Mouse (Mus musculus) heart, embryonic 10.5 days (tissue): ENCODE measurements around the gene Ice2. TPM values are rescaled to one million over a fixed set of nuclear protein-coding genes. Genes with fewer than 3 reads are reported as not detected.
A peak's percentile ranks its signal among the peaks of the same experiment; 100 is the strongest.

Experiments used
- DNase-seq: peaks from one replicate; pipeline ENCODE4 v3.0.0-alpha.2; 2017; ENCODE audit warnings: low spot score
- H3K27ac ChIP-seq: fragments of 300-500 bp; sonication (generic); 2 replicates; pipeline ENCODE4 v1.5.1; 2016; ENCODE audit warnings: mild to moderate bottlenecking
- H3K27me3 ChIP-seq: fragments of 300-500 bp; sonication (generic); 2 replicates; pipeline ENCODE4 v1.6.1; 2016; ENCODE audit warnings: mild to moderate bottlenecking; ENCODE audit not compliant: poor library complexity, insufficient read depth, severe bottlenecking
- H3K36me3 ChIP-seq: fragments of 300-500 bp; sonication (generic); 2 replicates; pipeline ENCODE4 v1.6.1; 2016; ENCODE audit warnings: mild to moderate bottlenecking, moderate library complexity
- H3K4me1 ChIP-seq: fragments of 300-500 bp; sonication (generic); 2 replicates; pipeline ENCODE4 v1.6.1; 2016; ENCODE audit warnings: mild to moderate bottlenecking
- H3K4me3 ChIP-seq: fragments of 300-500 bp; sonication (generic); 2 replicates; pipeline ENCODE4 v1.5.1; 2016; ENCODE audit warnings: mild to moderate bottlenecking, moderate library complexity
- H3K9me3 ChIP-seq: fragments of 300-500 bp; sonication (generic); 2 replicates; pipeline ENCODE4 v1.6.1; 2016; ENCODE audit warnings: mild to moderate bottlenecking, moderate library complexity
- WGBS: fragments of 180-500 bp; shearing (Covaris S2); methylation state at CpG from one replicate; pipeline ENCODE4 v1.1.7; 2016; 5-methylcytosine and 5-hydroxymethylcytosine counted together
- polyA plus RNA-seq: library from polyadenylated mRNA; unstranded; fragments of >200 nt; fragmentation: Nextera tagmentation; extraction: Ambion mirVana; gene quantifications from 2 replicates; pipeline ENCODE4 v1.2.1, GENCODE M21; 2016

Gene Ice2
- polyA plus RNA-seq, 1 experiment from 2014 or later = 17.0 TPM

DNA sequence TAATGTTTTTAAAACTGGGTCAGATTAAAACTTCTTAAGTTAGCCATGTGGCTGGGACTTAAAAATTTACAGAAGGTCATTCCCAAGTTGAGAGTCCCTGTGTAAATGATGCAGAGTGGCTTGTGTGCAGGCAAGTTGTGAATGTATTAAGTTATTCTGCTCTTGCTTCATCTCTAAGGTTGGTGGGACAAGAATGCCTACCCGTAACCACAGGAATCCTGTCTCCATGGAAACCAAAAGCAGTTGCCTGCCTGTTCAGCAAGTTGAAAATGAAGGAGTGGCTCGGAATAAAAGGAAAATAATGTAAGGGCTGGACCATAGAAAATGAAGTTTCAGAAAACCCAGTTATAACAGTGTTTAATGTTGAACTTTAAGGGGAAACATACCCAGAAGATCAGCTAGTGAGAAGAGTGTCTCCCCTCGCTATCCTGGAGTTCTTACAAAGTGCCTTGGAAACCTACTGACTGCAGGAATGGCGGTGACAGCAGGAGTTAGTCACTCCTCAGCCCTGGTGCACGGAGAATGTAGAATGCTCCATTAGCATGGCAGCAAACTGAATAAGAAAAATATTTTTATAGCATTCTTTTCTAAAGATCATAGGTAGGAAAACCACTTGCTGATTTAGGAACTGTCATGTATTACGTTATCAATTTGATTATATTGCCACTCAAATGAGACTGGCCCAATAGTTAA, 34.3 kb downstream of the Ice2 start:
- no peak for DNase-seq
- WGBS = 38% methylated on average over 6 of the region's 6 CpGs
- no peak overlapping the region for H3K27ac ChIP-seq

DNA sequence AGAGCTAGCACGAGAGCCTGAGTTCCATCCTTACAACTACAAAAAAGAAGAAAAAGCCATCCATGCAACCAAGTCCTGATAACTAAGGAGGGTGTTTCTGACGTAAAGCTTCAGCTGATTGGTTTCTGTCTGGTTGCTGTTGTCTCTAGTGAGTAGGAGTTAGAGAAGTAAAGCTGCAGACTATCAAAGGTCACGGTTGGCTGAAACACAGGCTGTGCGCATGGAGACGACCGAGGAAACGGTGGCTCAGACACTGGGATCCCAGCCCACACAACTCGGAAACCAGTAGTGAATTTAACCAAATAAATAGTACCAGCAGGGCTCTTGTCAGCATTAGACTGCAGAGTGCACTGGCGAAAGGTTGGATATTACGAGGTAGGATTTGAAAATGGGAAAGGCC, 37.5 kb downstream of the Ice2 start:
- Histone ChIP-seq H3K27ac (no peak overlapping the region), H3K36me3 (peaks cover 10% of the 10 kb centered on the region; the same call in 1 of the 2 replicates), H3K4me1 (peaks cover 19% of the 10 kb centered on the region), H3K27me3 (no peaks in the 10 kb centered on the region), H3K4me3 (no peak overlapping the region), H3K9me3 (no peaks in the 10 kb centered on the region)
- WGBS = 80% methylated on average over 10 of the region's 10 CpGs
- DNase-seq = no peak

More for the DNA sequence above, 34.3 kb downstream of the Ice2 start:
- Histone ChIP-seq H3K4me1 (peaks cover 12% of the 10 kb centered on the region; the same call in 1 of the 2 replicates), H3K36me3 (peaks cover 35% of the 10 kb centered on the region), H3K4me3 (no peak overlapping the region), H3K9me3 (no peaks in the 10 kb centered on the region), H3K27me3 (no peaks in the 10 kb centered on the region)

DNA sequence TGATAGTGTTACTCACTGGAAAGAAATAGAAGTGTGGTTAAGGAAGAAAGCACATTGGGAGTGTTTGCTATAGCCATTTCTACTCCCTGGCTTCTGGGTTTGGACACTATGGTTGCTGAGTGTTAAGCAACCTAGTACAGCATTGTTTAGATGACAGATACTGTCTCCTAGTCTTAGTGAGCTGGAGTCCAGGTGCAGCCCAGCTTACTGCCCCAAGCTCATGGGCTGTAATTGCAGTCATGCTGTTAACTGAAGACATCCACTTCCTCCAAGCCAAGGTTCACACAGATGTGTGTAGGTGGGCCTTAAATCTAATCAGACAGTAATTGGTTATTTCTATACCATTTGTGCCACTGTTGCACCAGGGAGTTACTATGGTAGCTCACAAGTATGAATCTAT, 38.0 kb downstream of the Ice2 start:
- Histone ChIP-seq H3K27ac (no peak overlapping the region), H3K4me3 (no peak overlapping the region), H3K36me3 (peaks cover 6% of the 10 kb centered on the region; the same call in 1 of the 2 replicates), H3K27me3 (no peaks in the 10 kb centered on the region), H3K9me3 (no peaks in the 10 kb centered on the region), H3K4me1 (peaks cover 19% of the 10 kb centered on the region)
- DNase-seq = no peak

DNA sequence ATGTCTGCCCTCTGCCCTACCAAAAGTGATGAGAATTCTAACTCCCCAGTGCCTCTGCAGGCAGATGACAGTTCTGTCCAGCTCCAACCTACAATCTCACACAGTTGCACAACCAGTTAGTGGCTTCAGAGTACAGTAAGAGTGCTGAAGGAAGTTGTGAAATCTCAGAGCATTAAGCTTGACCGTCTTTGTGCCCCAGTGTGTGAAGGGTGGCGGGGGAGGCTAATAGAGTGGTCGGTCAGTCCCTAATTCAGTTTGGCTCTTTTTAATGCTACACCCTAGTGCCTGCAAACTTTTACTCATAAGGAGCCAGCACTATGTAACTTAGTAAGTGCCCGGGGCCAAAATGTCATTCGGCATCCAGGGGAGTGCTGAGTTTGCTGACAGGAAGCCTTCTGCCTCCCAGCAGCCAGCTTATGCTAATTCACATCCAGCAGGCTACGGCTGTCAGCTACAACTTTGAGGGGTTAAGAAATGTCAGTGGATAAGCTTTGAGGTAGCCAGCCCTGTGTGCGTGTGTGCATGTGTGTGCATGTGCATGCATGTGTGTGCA, 42.2 kb downstream of the Ice2 start:
- peaks cover 14% of the 10 kb centered on the region for H3K4me1 ChIP-seq

DNA sequence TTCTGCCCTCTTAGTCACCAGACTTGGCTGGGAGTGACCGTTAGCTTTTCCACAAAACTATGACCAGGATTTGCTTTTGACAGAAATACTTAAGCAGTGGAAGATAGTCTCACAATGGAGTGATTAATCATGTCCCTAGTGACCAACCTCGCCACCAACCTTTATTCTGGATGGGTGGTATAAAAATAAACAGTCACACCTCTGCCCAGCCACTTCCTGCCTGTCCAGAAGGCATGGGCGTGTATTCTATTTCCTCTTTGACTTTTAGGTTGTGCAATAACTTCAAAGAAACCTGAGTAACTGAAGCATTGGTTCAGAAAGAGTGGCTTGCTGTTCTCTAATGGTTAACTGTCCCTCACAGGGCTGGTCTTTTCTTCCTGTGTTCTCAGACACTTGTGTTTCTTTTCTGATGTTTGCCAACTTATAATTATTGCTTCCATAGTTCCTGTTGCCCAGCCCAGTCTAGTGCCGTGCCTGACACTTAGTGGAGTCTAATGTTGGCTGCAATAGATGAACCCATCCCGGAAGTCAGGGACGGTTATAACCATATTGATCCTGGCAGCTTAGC, 44.8 kb downstream of the Ice2 start:
- peaks cover 14% of the 10 kb centered on the region for H3K4me1 ChIP-seq
- no peak for DNase-seq
- H3K27me3 ChIP-seq = no peaks in the 10 kb centered on the region
- H3K9me3 ChIP-seq = no peaks in the 10 kb centered on the region
- H3K27ac ChIP-seq = no peak overlapping the region
- H3K4me3 ChIP-seq = no peak overlapping the region
- no peaks in the 10 kb centered on the region for H3K36me3 ChIP-seq
- WGBS = 73% methylated on average over 6 of the region's 6 CpGs

More for the DNA sequence above, 42.2 kb downstream of the Ice2 start:
- DNase-seq = no peak
- 29% methylated on average over 7 of the region's 7 CpGs for WGBS
- H3K27me3 ChIP-seq = no peaks in the 10 kb centered on the region
- H3K27ac ChIP-seq = no peak overlapping the region
- no peaks in the 10 kb centered on the region for H3K36me3 ChIP-seq
- H3K4me3 ChIP-seq = no peak overlapping the region
- no peaks in the 10 kb centered on the region for H3K9me3 ChIP-seq

DNA sequence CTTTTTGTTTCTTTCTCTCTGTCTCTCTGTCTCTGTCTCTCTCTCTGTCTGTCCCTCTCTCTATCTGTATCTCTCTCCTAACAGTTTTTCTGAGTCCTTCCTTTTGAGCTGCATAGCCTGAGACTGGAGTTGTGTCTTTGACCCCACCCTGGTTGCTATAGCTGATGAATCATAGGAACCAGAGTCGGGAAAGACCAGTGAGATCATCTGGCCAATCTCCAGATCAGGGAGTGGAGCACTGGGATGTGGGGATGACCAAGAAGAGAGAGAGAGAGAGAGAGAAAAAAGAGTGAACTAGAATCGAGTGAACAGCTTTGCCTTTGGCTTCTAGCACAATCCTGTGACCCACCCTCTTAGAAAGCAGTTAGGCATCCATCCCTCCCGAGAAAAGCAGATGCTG, 45.5 kb downstream of the Ice2 start:
- WGBS = 55% methylated on average over 3 of the region's 3 CpGs
- DNase-seq = no peak
- H3K27me3 ChIP-seq = no peaks in the 10 kb centered on the region

DNA sequence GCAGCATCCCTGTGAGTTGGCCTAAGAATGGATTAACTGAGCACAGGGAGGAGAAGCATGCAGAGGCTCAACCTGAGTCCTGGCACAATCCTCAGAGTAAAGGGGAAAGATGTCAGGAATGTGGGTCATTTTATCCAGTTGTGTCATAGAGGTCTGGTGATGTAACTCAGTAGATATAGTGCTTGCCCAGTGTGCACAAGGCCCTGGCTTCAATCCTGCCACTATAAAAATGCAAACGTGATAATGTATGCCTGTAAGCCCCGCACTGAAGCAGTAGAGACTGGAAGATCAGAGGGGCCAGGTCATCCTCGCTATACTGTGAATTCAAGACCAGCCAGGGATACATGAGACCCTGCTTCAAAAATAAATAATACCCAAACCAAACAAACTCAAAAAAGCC, 51.1 kb downstream of the Ice2 start:
- no peak for DNase-seq
- H3K36me3 ChIP-seq = no peaks in the 10 kb centered on the region
- 71% methylated on average over 3 of the region's 3 CpGs for WGBS
- no peaks in the 10 kb centered on the region for H3K9me3 ChIP-seq
- no peak overlapping the region for H3K27ac ChIP-seq
- no peaks in the 10 kb centered on the region for H3K27me3 ChIP-seq
- H3K4me3 ChIP-seq = no peak overlapping the region
- H3K4me1 ChIP-seq = peaks cover 10% of the 10 kb centered on the region

More for the DNA sequence above, 45.5 kb downstream of the Ice2 start:
- Histone ChIP-seq H3K9me3 (no peaks in the 10 kb centered on the region), H3K4me3 (no peak overlapping the region), H3K27ac (no peak overlapping the region), H3K4me1 (peaks cover 14% of the 10 kb centered on the region), H3K36me3 (no peaks in the 10 kb centered on the region)

DNA sequence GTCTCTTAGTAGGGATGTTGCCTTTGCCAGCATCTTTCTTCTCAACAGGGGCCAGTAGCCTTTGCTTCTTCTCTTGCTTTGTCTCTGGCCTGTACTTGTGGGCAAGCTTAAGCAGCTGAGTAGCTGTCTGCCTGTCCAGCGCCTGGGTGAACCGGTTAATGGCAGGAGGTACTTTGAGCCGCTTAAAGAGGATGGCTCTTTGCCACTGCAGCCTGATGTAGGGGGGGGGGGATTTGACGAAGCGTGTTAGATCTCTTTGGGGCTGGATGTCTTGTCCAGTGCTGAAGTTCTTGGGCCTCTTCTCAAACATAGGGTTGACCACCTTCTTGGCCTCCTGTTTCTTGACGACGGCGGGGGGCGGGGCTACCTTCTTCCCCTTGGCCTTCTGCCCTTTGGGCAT, 52.9 kb downstream of the Ice2 start:
- Histone ChIP-seq H3K4me3 (no peak overlapping the region), H3K36me3 (no peaks in the 10 kb centered on the region), H3K9me3 (no peaks in the 10 kb centered on the region), H3K27ac (no peak overlapping the region), H3K4me1 (peaks cover 25% of the 10 kb centered on the region), H3K27me3 (no peaks in the 10 kb centered on the region)
- WGBS = 84% methylated on average over 9 of the region's 9 CpGs
- peak; percentile 47 for DNase-seq

DNA sequence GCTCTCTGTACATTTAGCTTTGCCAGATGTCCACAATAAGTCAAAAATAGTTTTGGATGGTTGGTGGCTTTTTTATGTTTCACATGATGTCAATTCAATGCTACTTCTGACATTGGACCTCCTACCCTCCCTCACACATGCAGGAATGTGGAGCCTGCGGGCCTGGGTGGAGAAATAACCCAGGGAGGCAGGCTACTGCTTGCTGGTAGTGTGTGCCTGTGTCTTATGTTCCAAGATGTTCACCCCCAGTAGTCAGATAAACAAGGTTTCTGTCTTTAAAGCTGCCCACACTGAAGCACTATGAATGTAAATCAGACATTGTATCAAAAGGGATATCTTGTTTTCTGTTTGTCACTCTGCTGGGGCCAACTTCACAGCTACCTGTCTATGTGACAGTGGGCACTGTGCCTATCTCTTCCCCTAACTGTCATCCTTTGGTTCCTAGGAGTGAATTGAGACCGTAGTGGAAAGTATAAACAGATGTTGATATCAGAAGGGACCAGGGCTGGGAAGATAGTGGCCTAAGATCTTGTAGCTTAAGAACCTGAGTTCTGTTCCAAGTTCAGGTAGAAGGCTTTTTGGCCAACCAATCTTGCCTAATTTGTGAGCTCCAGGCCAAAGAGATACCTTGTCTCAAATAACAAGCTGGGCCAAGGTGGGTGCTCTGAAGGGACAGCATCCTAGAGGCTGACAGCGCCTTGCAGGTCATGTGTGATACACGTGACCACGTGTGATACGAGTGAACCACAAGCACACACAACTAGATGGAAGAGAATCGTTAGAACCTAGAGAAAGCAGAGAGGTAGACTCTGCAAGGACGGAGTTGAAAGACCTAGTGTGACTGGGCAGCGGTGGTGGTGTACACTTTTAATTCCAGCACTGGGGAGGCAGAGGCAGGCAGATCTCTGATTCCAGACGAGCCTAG, 54.4 kb downstream of the Ice2 start:
- no peaks in the 10 kb centered on the region for H3K9me3 ChIP-seq
- H3K27ac ChIP-seq = peak overlapping the region; percentile 93; the same call in 1 of the 2 replicates
- 82% methylated on average over 10 of the region's 10 CpGs for WGBS
- no peaks in the 10 kb centered on the region for H3K27me3 ChIP-seq
- H3K4me3 ChIP-seq = no peak overlapping the region
- peak; percentile 61 for DNase-seq
- peaks cover 39% of the 10 kb centered on the region for H3K4me1 ChIP-seq
- 0 out of 2 replicates have a peak, but pooled peaks cover 4% of the 10 kb centered on the region for H3K36me3 ChIP-seq

DNA sequence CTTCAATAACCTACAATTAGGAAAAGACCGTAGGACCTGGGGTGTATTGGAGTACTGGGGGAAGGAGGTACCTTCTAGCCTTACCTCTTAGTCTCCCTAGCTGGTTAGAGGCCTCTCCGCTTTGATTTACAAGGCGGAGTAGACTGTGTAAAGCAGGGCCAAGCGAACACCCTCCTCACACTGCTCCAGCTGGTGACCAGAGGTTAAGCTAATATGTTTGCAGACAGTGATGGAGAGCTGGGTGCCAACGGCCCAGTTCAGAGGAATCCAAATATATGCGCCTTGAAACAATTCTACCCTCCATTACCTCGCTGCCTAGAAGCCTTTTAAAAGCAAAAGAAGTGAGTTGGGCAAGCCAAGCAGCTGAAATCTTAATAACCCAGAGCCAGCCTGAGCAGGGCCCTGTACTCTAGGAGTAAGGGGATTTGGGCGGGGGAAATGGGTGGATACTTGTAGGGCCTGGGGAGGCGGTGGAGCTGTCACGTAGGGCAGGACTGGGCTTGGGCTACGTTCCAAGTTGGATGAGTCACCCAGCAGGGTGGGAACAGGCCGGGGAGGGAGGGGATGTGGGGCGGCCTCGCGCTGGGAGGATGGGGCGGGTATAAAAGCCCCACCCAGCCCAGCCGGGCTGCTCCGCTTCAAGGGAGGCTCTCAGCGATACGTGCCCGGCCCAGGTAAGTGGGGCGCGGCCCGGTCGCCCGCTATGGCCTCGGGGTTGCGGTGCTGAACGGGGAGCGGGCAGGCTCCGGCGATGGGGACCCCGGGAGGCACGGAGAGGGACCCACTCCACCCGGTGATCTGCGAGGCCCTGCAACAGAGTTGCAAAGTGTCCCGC, 55.6 kb downstream of the Ice2 start, which contains the start of gene Anxa2:
Anxa2 (plus strand) TSS at position 555 of the 835 bp plus-strand sequence.
- Histone ChIP-seq H3K4me3 (peak within 1 kb of the TSS; percentile 73), H3K36me3 (0 out of 2 replicates have a peak, but pooled peaks cover 4% of the 10 kb centered on the region), H3K9me3 (no peaks in the 10 kb centered on the region), H3K4me1 (peaks cover 51% of the 10 kb centered on the region), H3K27ac (peak within 1 kb of the TSS; percentile 93), H3K27me3 (no peaks in the 10 kb centered on the region)
- WGBS = 10% methylated on average over 37 of the region's 37 CpGs
- DNase-seq = peak; percentile 93

DNA sequence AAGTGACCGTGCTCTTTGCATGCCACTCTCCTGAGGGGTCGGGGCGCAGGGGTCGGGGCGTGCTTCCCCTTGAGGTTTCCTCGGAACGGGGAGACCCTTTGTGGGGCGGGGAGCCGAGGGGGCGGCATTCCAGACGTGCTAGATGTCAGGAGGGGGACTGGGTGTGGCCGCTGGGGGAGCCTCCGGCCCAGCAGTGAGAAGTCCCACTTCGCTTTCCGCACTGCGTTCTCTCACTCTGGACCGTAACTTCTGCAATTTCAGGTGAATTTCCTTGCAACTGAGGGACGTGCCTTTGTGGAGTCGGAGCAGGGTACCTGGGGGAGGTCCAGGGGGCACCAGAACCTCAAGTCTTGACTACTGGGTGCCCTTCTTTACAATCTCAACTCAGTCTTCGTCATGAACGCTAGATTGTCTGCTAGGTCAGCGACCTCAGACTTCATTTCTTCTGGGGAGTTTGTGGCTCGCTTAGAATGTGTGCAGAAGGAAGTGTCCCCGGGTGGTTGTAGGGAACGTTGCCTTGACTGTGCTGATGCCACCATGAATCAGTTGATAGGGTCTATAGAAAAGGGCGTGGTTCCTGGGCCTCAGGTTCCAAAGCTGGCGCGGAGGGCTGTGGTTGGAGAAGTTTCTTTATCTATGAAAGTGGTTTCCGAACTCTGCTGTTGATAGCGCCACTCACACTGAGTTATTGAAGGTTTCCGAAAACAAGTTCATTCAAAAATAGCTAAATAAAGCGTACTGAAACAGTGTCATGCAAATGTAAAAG, 56.4 kb downstream of the Ice2 start:
- Histone ChIP-seq H3K27me3 (no peaks in the 10 kb centered on the region), H3K4me3 (peak overlapping the region; percentile 73), H3K36me3 (0 out of 2 replicates have a peak, but pooled peaks cover 4% of the 10 kb centered on the region), H3K9me3 (no peaks in the 10 kb centered on the region), H3K27ac (peak overlapping the region; percentile 93), H3K4me1 (peaks cover 57% of the 10 kb centered on the region)
- WGBS = under 1% methylated on average over 31 of the region's 32 CpGs
- DNase-seq = peak; percentile 78
